Mouse (Mus musculus) megakaryocyte progenitor cell, adult 5-6 weeks (primary cell): ENCODE data around the gene Hyou1. TPM values are rescaled to one million over a fixed set of nuclear protein-coding genes. Genes with fewer than 3 reads are reported as not detected.
A peak's percentile ranks its signal among the peaks of the same experiment; 100 is the strongest.
"Not testable (repeated sequence)": the region's sequence is repeated elsewhere in the genome, so short reads cannot be mapped to it uniquely, and the experiment has no call there.

Source experiments
- ATAC-seq: replicated peaks from 2 replicates; pipeline ENCODE4 v1.8.0; 2016; ENCODE audit warnings: mild to moderate bottlenecking, moderate TSS enrichment, inconsistent platforms; ENCODE audit not compliant: poor library complexity
- total RNA-seq, 2 experiments: library from RNA; stranded (forward) in 1 of 2; stranded (reverse) in 1 of 2; fragments of 157-497, 149-512 nt in 1 of 2; fragments of 200-1000 nt in 1 of 2; gene quantifications; 2 replicates each; pipeline versions ENCODE4 v1.2.3 to v1.2.4; 2015 to 2017

Hyou1 gene
- 90.9 and 104 TPM in 2 replicates for total RNA-seq (2015)
- 172 and 175 TPM in 2 replicates for total RNA-seq (2017)

GRCm38 (mm10) chr9:44379054-44379834, at the start of gene Hyou1:
Gene Hyou1 (plus strand): TSS chr9:44379490.
- peak; percentile 95 for ATAC-seq

DNA sequence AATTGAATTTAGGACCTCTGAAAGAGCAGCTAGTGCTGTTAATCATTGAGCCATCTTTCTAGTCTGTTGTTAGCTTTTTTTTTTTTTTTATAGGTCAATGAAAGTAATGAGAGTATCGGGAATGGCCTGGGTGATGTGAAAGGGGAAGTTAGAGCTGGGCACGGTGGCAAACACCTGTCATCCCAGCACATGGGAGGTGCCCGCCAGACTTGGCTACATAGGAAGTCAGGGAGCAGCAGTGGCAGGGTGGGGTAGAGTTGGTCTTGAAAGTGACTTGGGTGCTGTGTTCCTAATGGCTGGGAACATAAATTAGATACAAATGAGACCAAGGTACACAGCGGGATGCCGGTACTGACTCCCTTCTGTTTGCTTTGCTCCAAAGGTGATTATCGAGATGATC, 48.6 kb upstream of the Hyou1 start:
- no peak for ATAC-seq

- ATAC-seq: no peak
Measured at GRCm38 (mm10) chr9:44332918-44333638, 46.2 kb upstream of the Hyou1 start.

GRCm38 (mm10) chr9:44334396-44335330, 44.6 kb upstream of the Hyou1 start, which contains the start of gene H2afx:
Gene H2afx (plus strand): TSS chr9:44334694.
- ATAC-seq: peak; percentile 86

- ATAC-seq: no peak
Measured at GRCm38 (mm10) chr9:44335331-44336092, 43.8 kb upstream of the Hyou1 start.

DNA sequence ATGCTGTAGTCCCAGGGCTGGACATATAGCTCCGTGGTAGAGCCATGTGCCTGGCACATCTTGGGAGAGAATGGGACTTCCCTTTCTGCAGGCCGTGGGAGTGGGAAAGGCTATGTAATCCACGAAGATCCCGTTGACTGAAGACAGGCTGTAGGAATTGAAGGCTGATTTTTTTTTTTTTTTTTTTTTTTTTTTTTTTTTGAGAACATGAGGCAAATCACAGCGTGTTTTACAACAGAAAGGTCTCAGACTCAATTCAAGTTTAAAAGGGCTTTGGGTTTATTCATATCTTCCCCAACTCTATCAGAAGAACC, 43.2 kb upstream of the Hyou1 start:
- ATAC-seq: no peak

DNA sequence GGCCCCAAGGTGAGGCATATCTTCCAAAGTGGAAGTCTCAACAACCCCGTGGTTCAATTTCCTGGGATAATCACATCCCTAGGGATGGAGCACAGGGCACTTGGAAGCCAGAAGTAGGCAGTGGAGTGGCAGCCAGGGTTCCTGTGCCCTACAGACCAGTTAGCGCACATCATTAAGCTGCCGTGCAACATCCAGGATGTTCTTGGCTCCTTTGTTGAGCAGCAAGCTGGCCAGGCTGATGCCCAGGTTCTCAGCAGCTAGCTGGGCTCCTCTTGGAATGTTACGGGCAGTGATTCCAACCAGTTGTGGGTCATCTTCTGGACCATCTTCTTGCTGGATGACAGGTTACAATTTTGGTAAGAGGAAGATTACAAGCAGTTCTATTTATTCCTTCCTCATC, 42.8 kb upstream of the Hyou1 start:
- not testable (repeated sequence) for ATAC-seq

DNA sequence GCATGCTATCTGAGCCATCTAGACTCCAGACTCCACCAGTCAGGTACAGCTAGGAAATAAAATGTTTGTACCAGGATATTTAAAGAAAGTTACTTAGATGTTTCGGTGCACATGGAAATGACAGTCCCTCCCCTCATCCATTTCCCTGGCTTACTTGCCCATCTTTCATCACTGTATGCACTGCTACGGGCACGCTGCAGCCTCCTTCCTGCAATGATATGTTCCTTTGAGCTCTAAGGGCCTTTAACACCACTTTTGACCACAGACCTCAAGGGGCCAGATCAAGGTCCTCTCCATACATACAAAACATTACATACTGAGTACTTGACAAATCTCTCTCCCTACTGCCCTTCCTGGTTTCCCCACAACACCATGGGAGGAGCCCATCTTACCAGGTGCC, 42.3 kb upstream of the Hyou1 start:
- no peak for ATAC-seq

DNA sequence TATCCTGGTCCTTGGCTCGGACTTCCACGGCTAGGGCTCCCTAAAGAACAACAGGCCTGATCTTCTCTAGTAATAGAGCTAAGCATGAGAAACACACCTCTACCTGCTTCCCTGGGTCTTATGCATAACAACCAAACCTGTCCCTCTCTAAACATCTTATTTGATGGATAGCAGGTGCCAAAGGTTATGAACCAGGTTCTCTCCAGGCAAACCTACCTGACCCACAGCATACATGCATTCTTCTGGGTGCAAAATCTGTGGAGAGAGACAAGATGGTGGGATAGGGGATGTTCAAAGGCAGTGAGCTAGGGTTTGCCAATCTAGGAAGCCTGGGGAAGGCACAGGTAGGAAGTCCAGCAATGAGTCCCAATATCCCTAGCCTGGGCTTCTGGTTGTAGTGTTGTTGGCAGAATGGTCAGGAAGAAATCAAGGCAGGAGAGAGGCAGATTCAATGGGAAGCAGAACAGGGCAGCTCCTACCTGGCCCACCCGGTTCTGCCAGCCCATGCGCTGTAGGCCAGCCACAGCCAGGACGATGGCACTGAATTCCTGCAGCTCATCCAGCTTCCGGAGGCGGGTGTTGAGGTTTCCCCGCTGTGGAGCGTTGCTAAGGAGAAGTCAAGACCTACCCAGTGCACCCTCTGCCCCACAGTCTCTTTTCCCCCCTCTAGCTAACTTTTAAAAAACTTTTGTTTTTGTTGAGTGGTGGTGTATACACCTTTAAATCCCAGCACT, 41.7 kb upstream of the Hyou1 start:
- ATAC-seq: no peak

DNA sequence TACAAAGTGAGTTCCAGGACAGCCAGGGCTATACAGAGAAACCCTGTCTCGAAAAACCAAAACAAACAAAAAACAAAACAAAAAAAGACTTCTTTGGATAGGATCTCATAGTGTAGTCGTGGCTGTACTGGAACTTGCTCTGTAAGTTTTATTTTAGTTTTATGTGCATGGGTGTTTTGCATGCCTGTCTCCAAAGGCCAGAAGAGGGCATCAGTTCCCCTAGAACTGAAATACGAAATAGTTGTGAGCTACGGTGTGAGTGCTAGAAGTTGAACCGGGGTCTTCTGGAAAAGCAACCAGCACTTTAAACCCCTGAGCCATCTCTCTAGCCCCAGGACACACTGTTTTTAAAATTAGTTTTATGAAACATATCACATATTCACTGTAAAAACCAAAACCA, 40.7 kb upstream of the Hyou1 start:
- ATAC-seq: no peak

GRCm38 (mm10) chr9:44341487-44341886, 37.8 kb upstream of the Hyou1 start:
- ATAC-seq: no peak

GRCm38 (mm10) chr9:44342173-44342572, 37.1 kb upstream of the Hyou1 start:
- peak; percentile 61 for ATAC-seq

DNA sequence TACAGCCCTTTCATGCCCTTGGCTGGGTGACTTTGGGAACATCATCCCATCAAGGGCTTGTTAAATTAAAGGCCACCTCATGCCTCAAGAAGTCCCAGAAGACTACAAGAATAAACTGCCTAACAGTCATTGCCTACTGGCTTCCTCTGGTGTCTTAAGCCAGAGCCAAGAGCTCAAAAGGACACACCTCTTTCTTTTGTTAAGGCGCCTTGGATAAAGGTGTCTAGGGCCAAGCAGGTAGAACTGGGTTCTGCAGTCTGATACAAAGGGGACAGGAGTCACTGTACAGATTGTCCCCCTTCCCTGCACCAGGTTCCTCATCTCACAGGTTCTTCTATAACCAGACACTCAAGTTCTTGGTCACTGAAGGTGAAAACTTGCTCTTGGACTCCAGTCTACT, 36.7 kb upstream of the Hyou1 start:
- ATAC-seq: no peak

DNA sequence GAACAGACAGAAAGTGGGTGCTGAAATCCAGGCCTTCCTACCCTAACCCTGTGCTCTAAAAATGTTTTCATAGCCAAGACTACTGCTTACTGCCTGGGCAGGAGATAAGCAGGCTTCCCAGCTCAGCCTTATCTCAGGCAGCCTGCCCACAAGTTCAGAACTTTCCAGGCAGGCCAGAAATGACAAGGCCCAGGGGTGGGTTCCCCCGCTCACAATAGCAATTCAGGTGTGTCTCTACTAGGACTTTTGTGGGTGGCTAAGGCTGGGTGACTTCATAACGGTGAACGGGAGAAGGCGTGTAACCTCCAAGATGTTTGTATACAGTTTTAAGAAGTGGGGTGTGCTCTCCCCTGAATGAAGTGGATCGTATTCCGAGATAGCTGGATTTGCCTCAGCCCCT, 36.0 kb upstream of the Hyou1 start:
- peak; percentile 67 for ATAC-seq

GRCm38 (mm10) chr9:44343781-44344421, 35.4 kb upstream of the Hyou1 start, which contains the start of gene Hmbs:
Gene Hmbs (minus strand): TSS chr9:44344228.
- ATAC-seq: peak; percentile 79

DNA sequence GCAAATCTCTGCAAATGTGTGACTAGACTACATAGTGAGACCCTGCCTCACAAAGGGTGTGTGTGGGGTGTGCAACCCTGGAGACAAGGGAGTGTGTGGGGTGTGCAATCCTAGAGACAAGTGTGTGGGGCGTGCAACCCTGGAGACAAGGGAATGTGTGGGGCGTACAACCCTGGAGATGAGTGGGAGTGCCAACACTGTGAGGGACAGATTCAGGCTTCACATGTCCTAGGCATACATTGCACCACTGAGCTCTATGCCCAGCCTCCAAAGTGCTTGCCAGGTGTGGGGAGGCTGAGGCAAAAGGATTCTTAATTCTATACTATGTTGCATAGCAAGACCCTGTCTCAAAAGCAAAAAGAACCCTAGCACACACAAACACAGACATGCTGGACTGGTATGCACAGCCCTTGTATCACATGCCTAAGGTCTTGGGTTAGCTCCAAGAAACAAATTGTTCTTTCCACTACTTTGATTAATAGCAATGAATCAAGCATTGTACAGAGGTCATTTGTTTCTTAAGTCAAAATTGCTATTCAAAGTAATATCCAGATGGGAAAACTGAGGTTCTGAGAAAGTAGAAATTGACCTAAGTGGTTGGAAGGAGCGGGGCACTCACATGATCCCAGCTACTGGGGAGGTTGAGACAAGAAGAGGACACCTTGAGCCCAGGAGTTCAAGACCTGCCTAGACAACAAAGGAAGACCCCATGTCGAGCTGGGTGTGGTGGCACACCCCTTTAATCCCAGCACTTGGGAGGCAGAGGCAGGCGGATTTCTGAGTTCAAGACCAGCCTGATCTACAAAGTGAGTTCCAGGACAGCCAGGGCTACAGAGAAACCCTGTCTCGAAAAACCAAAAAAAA, 33.5 kb upstream of the Hyou1 start:
- ATAC-seq: no peak

DNA sequence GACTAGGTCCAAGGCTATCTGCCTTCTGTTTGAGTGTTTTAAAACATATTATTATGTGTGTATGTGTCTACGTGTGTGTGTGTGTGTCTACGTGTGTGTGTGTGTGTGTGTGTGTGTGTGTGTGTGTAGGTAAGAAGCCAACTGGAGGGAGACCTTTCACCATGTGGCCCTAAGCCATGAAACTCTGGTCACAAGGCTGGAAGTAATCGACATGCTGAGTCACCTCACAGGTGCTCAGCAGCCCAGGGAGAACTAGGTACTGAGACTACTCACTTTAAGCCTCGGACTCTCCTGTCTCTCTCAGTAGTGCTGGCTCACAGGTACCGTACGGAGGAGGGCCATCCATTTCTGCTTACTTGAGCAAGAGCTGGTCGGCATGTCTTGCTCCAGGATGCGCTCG, 32.1 kb upstream of the Hyou1 start:
- no peak for ATAC-seq

- ATAC-seq: no peak
Measured at GRCm38 (mm10) chr9:44347621-44348020, 31.7 kb upstream of the Hyou1 start.
